Mouse (Mus musculus): ENCODE results near the gene Fbxl2.

GRCm38 (mm10) chr9:113982451-113982850, 63.5 kb downstream of the Fbxl2 start:
- TF ChIP-seq CTCF (IDR thresholded peaks at IDR 0.05; ENCODE audit: borderline replicate concordance, insufficient read depth, low read depth, low read length) (no peak), POLR2A (IDR thresholded peaks at IDR 0.05; ENCODE audit: borderline replicate concordance, insufficient read depth, low read length) (no peak)
